Mouse (Mus musculus) brain, embryonic 14.5 days (tissue): ENCODE measurements around the gene Gatd1.

Experiments used
- CTCF ChIP-seq: fragments of 200-500 bp; IDR thresholded peaks from 2 replicates; pipeline ENCODE4 v1.5.1; 2012; ENCODE audit warnings: inconsistent platforms, mild to moderate bottlenecking, moderate library complexity, borderline replicate concordance; ENCODE audit not compliant: insufficient read depth, insufficient read length; ENCODE audit errors: extremely low read depth
- POLR2A ChIP-seq: fragments of 200-500 bp; IDR thresholded peaks from 2 replicates; pipeline ENCODE4 v1.6.1; 2012; ENCODE audit warnings: mild to moderate bottlenecking, inconsistent platforms, borderline replicate concordance; ENCODE audit not compliant: poor library complexity, insufficient read depth, insufficient read length, severe bottlenecking; ENCODE audit errors: extremely low read depth

DNA sequence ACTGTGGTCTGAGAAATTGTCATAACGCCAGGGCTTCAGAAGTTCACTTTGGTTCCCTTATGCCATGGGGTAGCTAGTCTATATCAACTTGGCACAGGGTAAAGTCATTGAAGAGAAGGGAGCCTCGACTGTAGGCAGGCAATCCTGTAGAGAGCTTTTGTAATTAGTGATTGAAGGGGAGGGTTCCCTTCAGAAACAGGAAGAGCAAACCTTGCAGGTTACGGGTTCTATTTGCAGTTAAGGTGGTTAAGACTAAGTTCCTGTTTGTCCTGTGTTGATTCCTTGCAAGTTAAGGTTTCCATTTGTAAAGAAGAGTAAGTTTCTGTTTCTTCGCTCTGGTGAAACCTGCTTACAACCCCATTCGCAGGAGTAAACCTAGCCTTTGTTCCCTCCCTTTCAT, 44.0 kb downstream of the Gatd1 start:
- no peak for TF ChIP-seq CTCF
- TF ChIP-seq POLR2A: no peak
